Mouse (Mus musculus) forebrain, embryonic 15.5 days (tissue): ENCODE data around the gene Col4a2. TPM values are rescaled to one million over a fixed set of nuclear protein-coding genes. Genes with fewer than 3 reads are reported as not detected.

Source experiments
- ATAC-seq: fragments of 200-750 bp; cut with Nextera tagmentation; replicated peaks from 2 replicates; pipeline ENCODE4 v1.8.0; 2017; ENCODE audit warnings: mild to moderate bottlenecking, moderate TSS enrichment, moderate library complexity
- H3K27ac ChIP-seq: fragments of 300-500 bp; sonication (generic); replicated peaks from 2 replicates; pipeline ENCODE4 v1.5.1; 2015; ENCODE audit warnings: mild to moderate bottlenecking, inconsistent platforms
- H3K27me3 ChIP-seq: fragments of 300-500 bp; sonication (generic); 2 replicates; pipeline ENCODE4 v1.6.1; 2015; ENCODE audit warnings: inconsistent platforms
- H3K36me3 ChIP-seq: fragments of 300-500 bp; sonication (generic); 2 replicates; pipeline ENCODE4 v1.6.1; 2015; ENCODE audit warnings: mild to moderate bottlenecking, inconsistent platforms
- H3K4me1 ChIP-seq: fragments of 300-500 bp; sonication (generic); 2 replicates; pipeline ENCODE4 v1.6.1; 2015; ENCODE audit warnings: inconsistent platforms
- H3K4me2 ChIP-seq: fragments of 300-500 bp; sonication (generic); replicated peaks from 2 replicates; pipeline ENCODE4 v1.6.1; 2015; ENCODE audit warnings: mild to moderate bottlenecking, inconsistent platforms
- H3K4me3 ChIP-seq: fragments of 300-500 bp; sonication (generic); 2 replicates; pipeline ENCODE4 v1.5.1; 2015; ENCODE audit warnings: mild to moderate bottlenecking, inconsistent platforms
- H3K9ac ChIP-seq: fragments of 300-500 bp; sonication (generic); replicated peaks from 2 replicates; pipeline ENCODE4 v1.6.1; 2015; ENCODE audit warnings: mild to moderate bottlenecking, inconsistent platforms
- H3K9me3 ChIP-seq: fragments of 300-500 bp; sonication (generic); 2 replicates; pipeline ENCODE4 v1.6.1; 2016; ENCODE audit warnings: inconsistent platforms
- WGBS: fragments of 180-500 bp; shearing (Covaris S2); methylation state at CpG from one replicate; pipeline ENCODE4 v1.1.7; 2015; ENCODE audit warnings: mixed read lengths; 5-methylcytosine and 5-hydroxymethylcytosine counted together
- polyA plus RNA-seq: library from polyadenylated mRNA; unstranded; fragments of >200 nt; fragmentation: Nextera tagmentation; extraction: Ambion mirVana; gene quantifications from 2 replicates; pipeline ENCODE4 v1.2.1, GENCODE M21; 2015

The Col4a2 gene
- polyA plus RNA-seq, 1 experiment from 2014 or later: 28.7 TPM

GRCm38 (mm10) chr8:11397126-11397525, 84.5 kb downstream of the Col4a2 start:
- no peaks in the 10 kb centered on the region for H3K36me3 ChIP-seq
- H3K27ac ChIP-seq: no peak overlapping the region
- H3K9me3 ChIP-seq: no peaks in the 10 kb centered on the region
- H3K27me3 ChIP-seq: no peaks in the 10 kb centered on the region
- 87% methylated on average over 9 of the region's 9 CpGs for WGBS
- H3K4me3 ChIP-seq: no peak overlapping the region
- no peak overlapping the region for H3K4me2 ChIP-seq
- H3K9ac ChIP-seq: no peak overlapping the region
- peaks cover 8% of the 10 kb centered on the region; the same call in 1 of the 2 replicates for H3K4me1 ChIP-seq
- no peak for ATAC-seq

- WGBS: 19% methylated on average over 8 of the region's 8 CpGs
- Histone ChIP-seq H3K36me3 (no peaks in the 10 kb centered on the region), H3K9ac (no peak overlapping the region), H3K4me1 (no peaks in the 10 kb centered on the region), H3K27ac (no peak overlapping the region), H3K4me2 (no peak overlapping the region), H3K4me3 (no peak overlapping the region), H3K9me3 (no peaks in the 10 kb centered on the region), H3K27me3 (no peaks in the 10 kb centered on the region)
- ATAC-seq: no peak
These were observed 87.1 kb downstream of the Col4a2 start for GRCm38 (mm10) chr8:11399706-11400105.

GRCm38 (mm10) chr8:11400244-11400643, 87.6 kb downstream of the Col4a2 start:
- no peaks in the 10 kb centered on the region for H3K36me3 ChIP-seq
- H3K4me1 ChIP-seq: no peaks in the 10 kb centered on the region
- no peak overlapping the region for H3K4me2 ChIP-seq
- 83% methylated on average over 8 of the region's 8 CpGs for WGBS
- no peaks in the 10 kb centered on the region for H3K9me3 ChIP-seq
- H3K27ac ChIP-seq: no peak overlapping the region
- H3K9ac ChIP-seq: no peak overlapping the region
- H3K27me3 ChIP-seq: no peaks in the 10 kb centered on the region
- no peak for ATAC-seq
- H3K4me3 ChIP-seq: no peak overlapping the region

DNA sequence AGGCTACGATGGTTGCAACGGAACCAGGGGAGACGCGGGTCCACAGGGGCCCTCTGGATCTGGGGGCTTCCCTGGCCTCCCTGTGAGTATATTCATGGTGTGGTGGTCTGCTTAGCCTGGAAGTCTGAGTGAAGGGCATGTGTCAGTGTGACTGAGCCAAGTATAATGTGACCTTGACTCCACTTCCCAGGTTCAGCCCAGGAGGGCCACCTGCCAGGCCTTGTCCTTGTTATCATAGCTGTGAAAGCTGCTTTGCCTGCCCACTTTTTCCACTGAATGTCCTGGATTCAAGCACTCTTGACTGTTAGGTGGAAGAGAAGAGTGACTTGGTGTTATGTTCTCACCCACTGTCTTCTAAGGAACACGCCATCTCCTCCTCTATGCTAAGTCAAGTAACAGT, 88.6 kb downstream of the Col4a2 start:
- 92% methylated on average over 5 of the region's 5 CpGs for WGBS
- Histone ChIP-seq H3K4me2 (no peak overlapping the region), H3K9ac (no peak overlapping the region), H3K4me1 (peaks cover 8% of the 10 kb centered on the region), H3K36me3 (no peaks in the 10 kb centered on the region), H3K27me3 (no peaks in the 10 kb centered on the region), H3K4me3 (no peak overlapping the region), H3K9me3 (no peaks in the 10 kb centered on the region), H3K27ac (no peak overlapping the region)
- no peak for ATAC-seq

DNA sequence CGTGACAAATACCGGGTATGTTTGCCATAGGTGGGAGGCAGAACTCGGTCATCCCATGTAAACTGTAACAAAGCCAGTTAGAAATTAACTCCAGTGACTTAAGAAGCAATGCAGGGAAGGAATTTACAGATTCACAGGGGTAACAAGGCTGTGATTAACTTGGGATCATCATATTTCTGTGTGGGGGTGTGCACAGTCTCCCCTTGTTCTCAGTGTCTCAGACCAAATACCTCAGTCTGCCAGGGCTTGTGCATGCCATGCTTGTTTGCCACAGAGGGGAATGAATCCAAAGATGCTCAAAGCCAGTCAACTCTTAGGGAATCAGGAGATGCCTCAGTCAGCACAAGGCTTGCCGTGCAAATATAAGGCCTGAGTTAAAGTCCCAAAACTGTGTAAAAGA, 89.6 kb downstream of the Col4a2 start:
- no peaks in the 10 kb centered on the region for H3K36me3 ChIP-seq
- no peak overlapping the region for H3K4me3 ChIP-seq
- peaks cover 13% of the 10 kb centered on the region for H3K4me1 ChIP-seq
- no peak overlapping the region for H3K27ac ChIP-seq
- H3K27me3 ChIP-seq: no peaks in the 10 kb centered on the region
- no peak for ATAC-seq
- no peaks in the 10 kb centered on the region for H3K9me3 ChIP-seq
- no peak overlapping the region for H3K4me2 ChIP-seq
- WGBS: 91% methylated on average over 4 of the region's 4 CpGs
- no peak overlapping the region for H3K9ac ChIP-seq

- 88% methylated on average over 9 of the region's 9 CpGs for WGBS
- no peaks in the 10 kb centered on the region for H3K36me3 ChIP-seq
- no peak overlapping the region for H3K9ac ChIP-seq
- no peaks in the 10 kb centered on the region for H3K27me3 ChIP-seq
- H3K4me3 ChIP-seq: no peak overlapping the region
- no peak for ATAC-seq
- no peak overlapping the region for H3K27ac ChIP-seq
- H3K9me3 ChIP-seq: no peaks in the 10 kb centered on the region
- peaks cover 13% of the 10 kb centered on the region for H3K4me1 ChIP-seq
- no peak overlapping the region for H3K4me2 ChIP-seq
These were observed 91.2 kb downstream of the Col4a2 start for GRCm38 (mm10) chr8:11403813-11404212.

- no peak for ATAC-seq
- Histone ChIP-seq H3K4me3 (no peak overlapping the region), H3K27me3 (no peaks in the 10 kb centered on the region), H3K27ac (no peak overlapping the region), H3K4me2 (no peak overlapping the region), H3K9me3 (no peaks in the 10 kb centered on the region), H3K9ac (no peak overlapping the region), H3K36me3 (no peaks in the 10 kb centered on the region), H3K4me1 (peaks cover 13% of the 10 kb centered on the region)
- WGBS: 84% methylated on average over 4 of the region's 4 CpGs
These were observed 92.0 kb downstream of the Col4a2 start for GRCm38 (mm10) chr8:11404614-11405013.

- Histone ChIP-seq H3K4me2 (no peak overlapping the region), H3K36me3 (no peaks in the 10 kb centered on the region), H3K27me3 (no peaks in the 10 kb centered on the region), H3K4me1 (peaks cover 13% of the 10 kb centered on the region), H3K9me3 (no peaks in the 10 kb centered on the region), H3K9ac (no peak overlapping the region), H3K4me3 (no peak overlapping the region), H3K27ac (peak overlapping the region; percentile 60; the same call in 1 of the 2 replicates)
- WGBS: 56% methylated on average over 13 of the region's 13 CpGs
- ATAC-seq: peak; percentile 85
These were observed 93.3 kb downstream of the Col4a2 start for GRCm38 (mm10) chr8:11405722-11406481.

DNA sequence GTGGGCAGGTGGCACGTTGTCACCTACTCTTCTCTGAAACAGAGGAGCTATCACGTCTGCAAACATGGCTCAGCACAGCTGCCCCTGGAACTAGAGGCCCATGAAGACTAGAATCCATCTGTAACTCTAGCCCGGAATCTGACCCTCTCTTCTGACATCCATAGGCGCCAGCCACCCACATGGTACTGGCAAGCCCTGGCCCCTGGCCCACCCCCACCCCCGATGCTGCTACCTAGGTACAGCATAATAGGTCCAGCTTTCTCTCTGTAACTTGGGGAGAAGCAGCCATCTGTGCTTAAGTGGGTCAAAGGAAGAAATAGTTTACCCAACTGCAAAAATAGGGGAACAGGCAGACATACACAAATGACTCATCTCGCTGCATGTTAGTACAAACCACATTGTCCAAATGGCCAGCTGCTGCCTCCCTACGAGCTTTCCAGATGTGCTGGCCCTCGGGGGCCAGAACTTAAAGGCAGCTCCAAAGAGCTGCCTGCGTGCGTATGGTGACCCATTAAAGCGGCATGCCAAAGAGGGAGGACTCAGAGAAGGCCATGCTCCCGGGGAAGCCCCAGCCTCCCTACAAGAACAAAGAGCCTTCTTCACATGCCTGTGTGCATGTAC, 99.0 kb downstream of the Col4a2 start:
- Histone ChIP-seq H3K4me1 (peaks cover 22% of the 10 kb centered on the region), H3K9ac (no peak overlapping the region)
- WGBS: 72% methylated on average over 12 of the region's 12 CpGs

GRCm38 (mm10) chr8:11412450-11412849, 99.8 kb downstream of the Col4a2 start:
- Histone ChIP-seq H3K4me3 (no peak overlapping the region), H3K4me2 (no peak overlapping the region), H3K9me3 (no peaks in the 10 kb centered on the region), H3K27ac (no peak overlapping the region), H3K36me3 (no peaks in the 10 kb centered on the region), H3K27me3 (no peaks in the 10 kb centered on the region), H3K4me1 (peaks cover 20% of the 10 kb centered on the region), H3K9ac (no peak overlapping the region)
- ATAC-seq: no peak
- 69% methylated on average over 5 of the region's 5 CpGs for WGBS

More for the DNA sequence above, 99.0 kb downstream of the Col4a2 start:
- H3K4me3 ChIP-seq: no peak overlapping the region
- H3K36me3 ChIP-seq: no peaks in the 10 kb centered on the region
- ATAC-seq: no peak
- H3K27me3 ChIP-seq: no peaks in the 10 kb centered on the region
- H3K27ac ChIP-seq: no peak overlapping the region
- no peak overlapping the region for H3K4me2 ChIP-seq
- no peaks in the 10 kb centered on the region for H3K9me3 ChIP-seq

GRCm38 (mm10) chr8:11414304-11414703, 101.7 kb downstream of the Col4a2 start:
- ATAC-seq: peak; percentile 59
- 15% methylated on average over 8 of the region's 8 CpGs for WGBS
- Histone ChIP-seq H3K9ac (no peak overlapping the region), H3K36me3 (no peaks in the 10 kb centered on the region), H3K4me3 (no peak overlapping the region), H3K27me3 (no peaks in the 10 kb centered on the region), H3K9me3 (no peaks in the 10 kb centered on the region), H3K4me1 (peaks cover 36% of the 10 kb centered on the region), H3K27ac (peak overlapping the region; percentile 52), H3K4me2 (no peak overlapping the region)

DNA sequence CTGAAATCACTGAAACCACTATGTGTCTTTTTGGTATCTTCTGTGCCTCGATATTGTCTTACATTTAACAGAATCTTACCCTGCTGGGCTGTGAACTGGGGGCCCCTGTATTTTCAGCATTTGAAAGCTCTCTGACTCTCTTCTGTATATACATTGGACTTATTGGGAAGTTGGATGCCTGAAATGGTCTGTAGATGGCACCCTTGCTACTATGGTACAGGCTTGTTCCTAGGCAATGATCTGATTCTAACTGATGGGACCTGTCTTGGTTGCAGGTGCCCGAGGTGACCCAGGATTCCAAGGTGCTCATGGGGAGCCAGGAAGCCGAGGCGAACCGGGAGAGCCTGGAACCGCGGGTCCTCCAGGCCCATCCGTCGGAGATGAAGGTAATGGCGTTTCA, 102.5 kb downstream of the Col4a2 start:
- Histone ChIP-seq H3K27ac (peak overlapping the region; percentile 52; the same call in 1 of the 2 replicates), H3K4me2 (no peak overlapping the region), H3K9ac (no peak overlapping the region), H3K36me3 (no peaks in the 10 kb centered on the region), H3K27me3 (no peaks in the 10 kb centered on the region), H3K9me3 (no peaks in the 10 kb centered on the region), H3K4me1 (peaks cover 39% of the 10 kb centered on the region), H3K4me3 (no peak overlapping the region)
- 89% methylated on average over 10 of the region's 10 CpGs for WGBS
- no peak for ATAC-seq
